In genomic region chr4:138414725-138415124, GRCm38 (mm10) we compare ENCODE assay signal across 11 mouse cellular contexts. TPM values are rescaled to one million over a fixed set of nuclear protein-coding genes. Genes with fewer than 3 reads are reported as not detected.
A peak's percentile ranks its signal among the peaks of the same experiment; 100 is the strongest.
DNase-seq lines count a peak whose midpoint lies in the region; ATAC-seq and TF ChIP-seq lines count a peak whose summit lies in the region.
"Had no signal": no experiment of that assay in that cellular context is flagged by ENCODE, and none has a peak within 500 bp of the region (broad histone marks: within the 10 kb centered on the region; RNA-seq: fewer than 3 reads in every experiment).

No protein-coding gene starts in this region.

- WGBS in heart, embryonic 15.5 days, result 14% methylated on average over 6 of the region's 6 CpGs

- peak overlapping the region; percentile 15; the same call in 1 of the 2 replicates for H3K4me2 ChIP-seq in heart, embryonic 15.5 days
- H3K4me2 ChIP-seq: stomach, embryonic 15.5 days had no signal

- peak; percentile 93 for ATAC-seq in frontal cortex, adult (ENCODE audit: low TSS enrichment)
- ATAC-seq in heart, embryonic 15.5 days (replicated peaks; ENCODE audit: insufficient number of reproducible peaks, insufficient read depth, low FRiP score, low read depth), result no peak

- no peak overlapping the region for H3K4me3 ChIP-seq in heart, embryonic 15.5 days
- H3K4me3 ChIP-seq: megakaryocyte, embryonic 14.5 days; stomach, embryonic 15.5 days had no signal

- no peak for TF ChIP-seq CTCF in brain, embryonic 14.5 days (IDR thresholded peaks at IDR 0.05; ENCODE audit: borderline replicate concordance, extremely low read depth, insufficient read depth, insufficient read length)

- no peak for TF ChIP-seq POLR2A in brain, embryonic 14.5 days (IDR thresholded peaks at IDR 0.05; ENCODE audit: borderline replicate concordance, extremely low read depth, insufficient read depth, insufficient read length, poor library complexity, severe bottlenecking)

- no peaks in the 10 kb centered on the region for H3K9me3 ChIP-seq in heart, embryonic 15.5 days (replicated peaks)
- H3K9me3 ChIP-seq: stomach, embryonic 15.5 days had no signal

- H3K9ac ChIP-seq in heart, embryonic 15.5 days, result no peak overlapping the region
- H3K9ac ChIP-seq: stomach, embryonic 15.5 days had no signal

- H3K27ac ChIP-seq in heart, embryonic 15.5 days, result no peak overlapping the region; the same call in 1 of the 2 replicates
- H3K27ac ChIP-seq: stomach, embryonic 15.5 days had no signal

- intact Hi-C loops in left cerebral cortex, postnatal 36 days (cut with DNase I), result no loop called here

- peaks cover 50% of the 10 kb centered on the region for H3K27me3 ChIP-seq in heart, embryonic 15.5 days

- 0 out of 2 replicates have a peak, but pooled peaks cover 2% of the 10 kb centered on the region for H3K4me1 ChIP-seq in heart, embryonic 15.5 days (replicated peaks)

- DNase-seq in frontal cortex, postnatal 14 days (ENCODE audit: low spot score in 2 of 2), result no peak
- DNase-seq in brain, embryonic 14.5 days (ENCODE audit: low read depth), result peak; percentile 49
- DNase-seq in left cerebral cortex, postnatal 36 days (ENCODE audit: low spot score in 2 of 2), result peak; percentile 66 to 77
- no peak for DNase-seq in urinary bladder, adult 18-20 months (ENCODE audit: low spot score in 2 of 2)
- DNase-seq in spleen, adult 18-20 months, result no peak
- DNase-seq in cerebellum, postnatal 36 days, result no peak
- DNase-seq: cerebellum, adult 11 months had no signal

- H3K36me3 ChIP-seq in heart, embryonic 15.5 days, result no peaks in the 10 kb centered on the region
- H3K36me3 ChIP-seq: stomach, embryonic 15.5 days had no signal

RNA-seq across cellular contexts. Expression of gene Fam43b, which starts 18.4 kb away (rescaled TPM):
- 2.9 and 4.3 TPM in 2 replicates for polyA plus RNA-seq in brain, embryonic 14.5 days (2012; rRNA removed)
- 0.22 TPM in 1 of 2 replicates, not detected in the other for polyA plus RNA-seq in heart, embryonic 15.5 days (2015; fragmentation: Nextera tagmentation; extraction: Ambion mirVana)
- total RNA-seq in left cerebral cortex, postnatal 36 days (2021), result 10 to 100 TPM; 27.0 to 35.4 TPM
- polyA plus RNA-seq: stomach, embryonic 15.5 days had no signal

RNA-seq across cellular contexts. Expression of gene Mul1, which starts 19.7 kb away (rescaled TPM):
- 14.5 and 19.6 TPM in 2 replicates for polyA plus RNA-seq in brain, embryonic 14.5 days (2012; rRNA removed)
- polyA plus RNA-seq in heart, embryonic 15.5 days (2015; fragmentation: Nextera tagmentation; extraction: Ambion mirVana), result 22.2 and 22.7 TPM in 2 replicates
- 10 to 100 TPM; 56.4 to 58.5 TPM for total RNA-seq in left cerebral cortex, postnatal 36 days (2021)

RNA-seq across cellular contexts. Expression of gene Camk2n1, which starts 39.4 kb away (rescaled TPM):
- 28.3 and 37.4 TPM in 2 replicates for polyA plus RNA-seq in brain, embryonic 14.5 days (2012; rRNA removed)
- polyA plus RNA-seq in heart, embryonic 15.5 days (2015; fragmentation: Nextera tagmentation; extraction: Ambion mirVana), result 1.3 and 1.5 TPM in 2 replicates
- total RNA-seq in left cerebral cortex, postnatal 36 days (2021), result 1,000 to 10,000 TPM; 1,236 to 1,427 TPM

RNA-seq across cellular contexts. Expression of gene Cda, which starts 46.9 kb away (rescaled TPM):
- polyA plus RNA-seq in brain, embryonic 14.5 days (2012; rRNA removed), result 1.9 and 3.2 TPM in 2 replicates
- polyA plus RNA-seq in heart, embryonic 15.5 days (2015; fragmentation: Nextera tagmentation; extraction: Ambion mirVana), result 8.9 and 9.2 TPM in 2 replicates
- 1 to 10 TPM; 3.5 to 3.7 TPM for total RNA-seq in left cerebral cortex, postnatal 36 days (2021)

Comparison
In these comparisons a context has a peak if more than half of its experiments do, and no peak if none do; other contexts are left out.
1. DNase-seq: peak in brain, embryonic 14.5 days (single experiment) and left cerebral cortex, postnatal 36 days (2 of 2); none in frontal cortex, postnatal 14 days (0 of 2), urinary bladder, adult 18-20 months (0 of 2), spleen, adult 18-20 months (0 of 2) and cerebellum, postnatal 36 days (0 of 2).
2. RNA of gene Camk2n1, which starts 39.4 kb away (polyA plus RNA-seq): 28.3 to 37.4 TPM in brain, embryonic 14.5 days; 1.3 to 1.5 TPM in heart, embryonic 15.5 days; every median in the first group is over 10 times any median in the second.